Mouse (Mus musculus): ENCODE measurements around the gene Mtmr3. TPM values are rescaled to one million over a fixed set of nuclear protein-coding genes. Genes with fewer than 3 reads are reported as not detected.

Mtmr3 gene
- polyA plus RNA-seq, 1 experiment from 2014 or later = 21.2 TPM

DNA sequence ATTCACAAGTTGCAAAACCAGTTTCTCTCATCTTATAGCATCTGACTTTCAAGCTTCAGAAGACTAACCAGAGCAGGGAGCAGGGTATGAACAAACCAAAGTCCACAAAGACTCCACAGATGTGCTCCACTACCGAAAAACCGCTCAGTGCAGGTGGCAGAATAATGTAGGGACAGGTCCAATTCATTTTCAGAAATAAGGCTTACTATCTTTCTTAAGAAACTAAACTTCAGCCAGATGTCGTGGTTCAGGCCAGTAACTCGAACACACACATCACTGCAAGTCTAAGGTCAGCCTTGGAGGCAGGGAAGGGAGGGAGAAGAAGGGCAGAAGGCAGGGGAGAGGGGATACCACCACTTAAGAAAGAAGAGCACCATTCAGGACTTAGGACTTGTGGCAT lies 105.5 kb downstream of the Mtmr3 start:
- H3K36me3 ChIP-seq (ENCODE audit: control insufficient read depth, insufficient read depth) = peaks cover 71% of the 10 kb centered on the region
- no peak overlapping the region for H3K9ac ChIP-seq (ENCODE audit: low read length)
- no peaks in the 10 kb centered on the region for H3K9me3 ChIP-seq (replicated peaks; ENCODE audit: control insufficient read depth, low read length)
- H3K27ac ChIP-seq (ENCODE audit: low read length) = no peak overlapping the region
- 90% methylated on average over 4 of the region's 4 CpGs for WGBS
- peaks cover 9% of the 10 kb centered on the region; the same call in 1 of the 2 replicates for H3K4me1 ChIP-seq (ENCODE audit: control insufficient read depth, insufficient read depth, low read length)
- no peak for ATAC-seq (replicated peaks; ENCODE audit: extremely low read depth, insufficient read depth, low FRiP score)
- no peak overlapping the region for H3K4me2 ChIP-seq (ENCODE audit: low read depth, low read length)
- H3K27me3 ChIP-seq (ENCODE audit: control insufficient read depth, insufficient read depth, low read length) = no peaks in the 10 kb centered on the region
- no peak overlapping the region for H3K4me3 ChIP-seq (ENCODE audit: low read length)

DNA sequence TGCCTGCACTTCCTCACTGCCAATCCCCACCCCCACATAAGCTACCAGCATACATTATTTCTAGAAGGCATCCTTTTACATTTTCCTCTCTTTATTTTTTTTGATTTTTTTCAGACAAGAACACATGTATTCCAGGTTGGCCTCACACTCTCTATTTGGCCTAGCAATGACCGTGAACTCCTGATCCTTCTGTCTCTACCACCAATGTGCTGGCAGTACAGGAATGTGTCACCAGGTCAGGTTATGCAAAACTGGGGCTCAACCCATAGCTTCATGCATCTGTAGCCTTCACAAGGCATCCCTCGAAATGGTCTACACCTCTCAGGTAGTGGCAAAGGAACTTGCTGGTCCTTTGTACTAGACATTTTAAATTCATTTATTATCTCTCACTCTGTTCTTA lies 105.9 kb downstream of the Mtmr3 start:
- Histone ChIP-seq H3K4me3 (ENCODE audit: low read length) (no peak overlapping the region), H3K9ac (ENCODE audit: low read length) (no peak overlapping the region), H3K27me3 (ENCODE audit: control insufficient read depth, insufficient read depth, low read length) (no peaks in the 10 kb centered on the region), H3K4me1 (ENCODE audit: control insufficient read depth, insufficient read depth, low read length) (peaks cover 9% of the 10 kb centered on the region; the same call in 1 of the 2 replicates), H3K27ac (ENCODE audit: low read length) (no peak overlapping the region), H3K9me3 (replicated peaks; ENCODE audit: control insufficient read depth, low read length) (no peaks in the 10 kb centered on the region), H3K36me3 (ENCODE audit: control insufficient read depth, insufficient read depth) (peaks cover 71% of the 10 kb centered on the region), H3K4me2 (ENCODE audit: low read depth, low read length) (no peak overlapping the region)
- 97% methylated on average over 2 of the region's 2 CpGs for WGBS
- ATAC-seq (replicated peaks; ENCODE audit: extremely low read depth, insufficient read depth, low FRiP score) = no peak

DNA sequence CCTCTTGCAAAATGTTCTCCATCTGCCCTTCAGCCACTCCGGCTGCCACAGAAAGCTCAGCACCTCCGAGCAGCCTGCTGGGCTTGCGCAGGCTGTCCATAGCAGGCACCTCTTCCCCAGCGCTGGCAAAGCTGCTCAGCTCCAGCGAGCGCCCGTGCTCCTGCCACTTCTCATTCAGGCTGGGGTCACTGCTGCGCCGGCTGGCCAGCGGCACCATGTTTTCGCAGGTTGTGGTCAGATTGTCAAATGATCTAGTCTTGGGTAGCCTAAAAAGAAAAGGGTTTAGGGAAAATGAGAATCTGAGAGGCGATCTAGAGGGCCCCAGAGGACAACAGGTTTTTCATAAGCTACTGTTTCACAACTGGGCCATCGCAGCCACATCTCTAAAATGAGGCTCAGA lies 106.3 kb downstream of the Mtmr3 start:
- Histone ChIP-seq H3K27ac (ENCODE audit: low read length) (no peak overlapping the region), H3K9me3 (replicated peaks; ENCODE audit: control insufficient read depth, low read length) (no peaks in the 10 kb centered on the region), H3K9ac (ENCODE audit: low read length) (no peak overlapping the region), H3K4me2 (ENCODE audit: low read depth, low read length) (no peak overlapping the region), H3K36me3 (ENCODE audit: control insufficient read depth, insufficient read depth) (peaks cover 74% of the 10 kb centered on the region), H3K4me1 (ENCODE audit: control insufficient read depth, insufficient read depth, low read length) (peaks cover 9% of the 10 kb centered on the region; the same call in 1 of the 2 replicates), H3K27me3 (ENCODE audit: control insufficient read depth, insufficient read depth, low read length) (no peaks in the 10 kb centered on the region), H3K4me3 (ENCODE audit: low read length) (no peak overlapping the region)
- 95% methylated on average over 13 of the region's 13 CpGs for WGBS
- ATAC-seq (replicated peaks; ENCODE audit: extremely low read depth, insufficient read depth, low FRiP score) = no peak

DNA sequence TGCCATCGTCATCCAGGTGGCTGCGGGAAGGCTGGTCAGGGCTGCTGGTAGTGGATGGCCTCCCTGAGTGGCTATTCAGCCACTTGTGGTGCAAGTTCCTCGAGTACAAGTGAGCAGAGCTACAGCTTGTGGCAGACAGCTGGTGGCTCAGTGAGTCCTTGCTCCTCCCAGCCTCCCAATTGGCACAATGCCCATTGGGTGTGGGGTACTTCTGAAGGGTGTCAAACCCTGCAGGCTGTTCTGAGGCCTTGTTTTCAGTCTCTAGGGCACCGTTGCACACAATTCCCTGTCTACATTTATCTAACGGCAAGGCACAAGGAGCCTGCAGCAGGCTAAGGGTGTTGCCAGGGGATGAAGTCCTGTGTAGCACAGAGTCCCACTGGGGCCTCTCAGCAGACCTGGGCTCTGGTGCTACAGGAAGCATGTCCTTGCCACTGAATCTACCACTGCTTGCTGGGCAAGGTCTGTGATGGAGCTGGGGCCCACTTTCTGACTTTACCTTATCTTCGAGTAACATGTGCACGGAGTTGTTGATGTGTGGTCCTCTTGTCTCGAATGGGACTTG lies 107.2 kb downstream of the Mtmr3 start:
- Histone ChIP-seq H3K27ac (ENCODE audit: low read length) (no peak overlapping the region), H3K9ac (ENCODE audit: low read length) (no peak overlapping the region), H3K27me3 (ENCODE audit: control insufficient read depth, insufficient read depth, low read length) (no peaks in the 10 kb centered on the region), H3K4me3 (ENCODE audit: low read length) (no peak overlapping the region), H3K4me1 (ENCODE audit: control insufficient read depth, insufficient read depth, low read length) (peaks cover 9% of the 10 kb centered on the region; the same call in 1 of the 2 replicates), H3K9me3 (replicated peaks; ENCODE audit: control insufficient read depth, low read length) (no peaks in the 10 kb centered on the region), H3K4me2 (ENCODE audit: low read depth, low read length) (no peak overlapping the region), H3K36me3 (ENCODE audit: control insufficient read depth, insufficient read depth) (peaks cover 75% of the 10 kb centered on the region)
- ATAC-seq (replicated peaks; ENCODE audit: extremely low read depth, insufficient read depth, low FRiP score) = peak; percentile 52; the same call in 1 of the 2 replicates
- WGBS = 47% methylated on average over 8 of the region's 8 CpGs

DNA sequence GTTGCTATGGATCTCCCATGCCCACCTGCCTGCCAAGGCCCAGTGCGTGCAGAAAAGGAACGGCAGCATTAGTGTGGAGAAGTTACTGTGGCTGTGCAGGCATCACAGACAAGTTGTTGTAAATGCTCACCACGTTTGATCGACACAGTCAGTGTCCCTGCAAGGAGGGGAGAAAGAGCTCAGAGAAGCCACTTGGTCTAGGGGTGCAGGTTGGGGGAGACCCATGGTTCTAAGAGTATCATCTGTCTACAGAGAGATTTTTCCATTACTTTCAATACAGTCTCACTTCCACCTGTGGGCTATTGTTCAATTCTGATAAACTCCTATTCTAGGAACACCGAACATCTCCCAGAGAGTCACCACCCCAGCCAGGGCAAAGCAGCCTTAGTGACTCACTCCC lies 110.1 kb downstream of the Mtmr3 start:
- H3K9ac ChIP-seq (ENCODE audit: low read length) = no peak overlapping the region
- H3K27me3 ChIP-seq (ENCODE audit: control insufficient read depth, insufficient read depth, low read length) = no peaks in the 10 kb centered on the region
- H3K27ac ChIP-seq (ENCODE audit: low read length) = no peak overlapping the region
- H3K4me1 ChIP-seq (ENCODE audit: control insufficient read depth, insufficient read depth, low read length) = peaks cover 9% of the 10 kb centered on the region; the same call in 1 of the 2 replicates
- ATAC-seq (replicated peaks; ENCODE audit: extremely low read depth, insufficient read depth, low FRiP score) = no peak
- no peaks in the 10 kb centered on the region for H3K9me3 ChIP-seq (replicated peaks; ENCODE audit: control insufficient read depth, low read length)
- no peak overlapping the region for H3K4me2 ChIP-seq (ENCODE audit: low read depth, low read length)
- no peak overlapping the region for H3K4me3 ChIP-seq (ENCODE audit: low read length)
- 87% methylated on average over 5 of the region's 5 CpGs for WGBS
- peaks cover 69% of the 10 kb centered on the region for H3K36me3 ChIP-seq (ENCODE audit: control insufficient read depth, insufficient read depth)

DNA sequence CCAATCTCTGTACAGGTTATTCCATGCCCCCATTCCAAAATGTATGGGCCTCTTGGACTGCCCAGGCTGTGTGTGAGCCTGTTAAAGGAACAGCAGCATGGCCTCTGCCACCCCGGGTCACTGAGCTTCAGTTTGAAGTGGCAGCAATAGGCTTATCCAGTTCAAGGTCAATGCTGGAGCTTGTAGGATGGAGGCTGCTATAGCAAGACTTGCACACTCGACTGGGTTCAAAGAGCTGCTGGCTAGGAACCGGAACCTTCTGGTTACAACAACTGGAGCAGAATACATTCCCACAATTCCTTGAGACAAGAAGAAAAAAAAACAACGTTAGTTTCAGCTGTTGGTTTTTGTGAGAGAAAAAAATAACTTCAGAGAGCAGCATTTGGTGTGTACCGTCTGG lies 112.0 kb downstream of the Mtmr3 start:
- no peaks in the 10 kb centered on the region for H3K9me3 ChIP-seq (replicated peaks; ENCODE audit: control insufficient read depth, low read length)
- no peak overlapping the region for H3K4me2 ChIP-seq (ENCODE audit: low read depth, low read length)
- ATAC-seq (replicated peaks; ENCODE audit: extremely low read depth, insufficient read depth, low FRiP score) = no peak
- H3K36me3 ChIP-seq (ENCODE audit: control insufficient read depth, insufficient read depth) = peaks cover 57% of the 10 kb centered on the region
- no peaks in the 10 kb centered on the region for H3K27me3 ChIP-seq (ENCODE audit: control insufficient read depth, insufficient read depth, low read length)
- WGBS = 81% methylated on average over 5 of the region's 5 CpGs
- H3K27ac ChIP-seq (ENCODE audit: low read length) = no peak overlapping the region
- no peak overlapping the region for H3K4me3 ChIP-seq (ENCODE audit: low read length)
- H3K4me1 ChIP-seq (ENCODE audit: control insufficient read depth, insufficient read depth, low read length) = peaks cover 6% of the 10 kb centered on the region; the same call in 1 of the 2 replicates
- no peak overlapping the region for H3K9ac ChIP-seq (ENCODE audit: low read length)

DNA sequence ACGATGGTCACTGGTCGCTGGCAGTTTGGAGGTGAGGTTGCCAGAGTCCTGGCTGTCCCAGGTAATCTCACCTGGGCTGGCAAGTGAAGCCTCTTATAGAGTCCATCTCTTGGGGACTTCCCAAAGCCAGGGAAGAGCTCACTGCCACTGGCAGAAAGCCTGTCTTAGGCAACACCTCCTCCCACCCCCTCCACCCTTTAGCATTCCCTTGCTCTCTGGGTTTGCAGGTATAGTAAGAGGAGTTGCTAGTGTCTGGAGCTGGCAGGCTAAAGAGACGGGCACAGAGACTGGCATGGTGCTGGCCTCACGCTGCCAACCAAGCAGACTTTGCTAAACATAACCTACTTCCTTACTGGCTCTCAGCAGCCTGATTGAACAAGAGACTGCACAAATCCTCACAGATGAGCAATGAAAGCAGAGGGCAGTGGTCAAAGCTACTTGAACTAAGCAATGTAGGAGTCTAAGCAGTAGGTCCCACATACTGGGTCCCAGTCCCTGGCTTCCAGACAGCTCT lies 118.4 kb downstream of the Mtmr3 start:
- H3K27ac ChIP-seq (ENCODE audit: low read length) = no peak overlapping the region
- no peaks in the 10 kb centered on the region for H3K9me3 ChIP-seq (replicated peaks; ENCODE audit: control insufficient read depth, low read length)
- H3K4me2 ChIP-seq (ENCODE audit: low read depth, low read length) = no peak overlapping the region
- no peak overlapping the region for H3K9ac ChIP-seq (ENCODE audit: low read length)
- no peak for ATAC-seq (replicated peaks; ENCODE audit: extremely low read depth, insufficient read depth, low FRiP score)
- no peaks in the 10 kb centered on the region for H3K4me1 ChIP-seq (ENCODE audit: control insufficient read depth, insufficient read depth, low read length)
- H3K36me3 ChIP-seq (ENCODE audit: control insufficient read depth, insufficient read depth) = peaks cover 14% of the 10 kb centered on the region
- WGBS = 77% methylated on average over 4 of the region's 4 CpGs
- H3K27me3 ChIP-seq (ENCODE audit: control insufficient read depth, insufficient read depth, low read length) = no peaks in the 10 kb centered on the region
- H3K4me3 ChIP-seq (ENCODE audit: low read length) = no peak overlapping the region

DNA sequence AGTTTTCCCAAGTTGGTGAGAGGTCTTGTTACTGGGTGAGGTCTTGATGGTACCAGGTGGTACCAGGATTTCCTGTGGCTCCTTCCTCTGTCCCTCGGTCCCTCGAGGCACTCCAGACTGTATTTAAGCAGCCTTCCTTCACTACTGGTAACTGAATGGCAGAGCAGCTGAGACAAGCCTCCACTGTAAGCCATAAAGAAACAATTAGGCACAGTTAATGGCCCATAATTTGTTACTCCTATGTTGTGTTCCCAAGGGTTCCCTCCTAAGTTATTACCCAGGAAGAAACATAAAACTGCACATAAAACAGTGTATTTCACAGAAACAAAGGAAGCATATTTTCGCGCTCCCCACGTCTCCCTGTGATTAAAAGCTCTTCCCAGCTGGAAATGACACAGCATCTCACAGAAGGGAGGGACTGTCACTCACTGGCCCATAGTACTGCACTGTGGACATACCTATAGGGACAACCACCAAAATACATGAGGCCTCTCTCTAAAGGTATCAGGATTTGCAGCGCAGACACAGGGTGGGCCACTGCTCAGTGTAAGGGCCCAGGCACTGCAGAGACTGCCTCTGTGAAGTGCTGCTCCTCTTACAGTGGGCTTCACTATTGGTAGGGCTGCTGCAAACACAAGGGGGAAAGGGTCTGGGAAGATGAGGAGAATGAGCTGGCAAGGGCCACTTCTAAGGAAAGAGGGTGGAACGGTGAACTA lies 122.0 kb downstream of the Mtmr3 start:
- no peaks in the 10 kb centered on the region for H3K4me1 ChIP-seq (ENCODE audit: control insufficient read depth, insufficient read depth, low read length)
- no peak for ATAC-seq (replicated peaks; ENCODE audit: extremely low read depth, insufficient read depth, low FRiP score)
- H3K9ac ChIP-seq (ENCODE audit: low read length) = no peak overlapping the region
- no peak overlapping the region for H3K4me3 ChIP-seq (ENCODE audit: low read length)
- no peaks in the 10 kb centered on the region for H3K9me3 ChIP-seq (replicated peaks; ENCODE audit: control insufficient read depth, low read length)
- H3K4me2 ChIP-seq (ENCODE audit: low read depth, low read length) = no peak overlapping the region
- 78% methylated on average over 7 of the region's 7 CpGs for WGBS
- H3K27ac ChIP-seq (ENCODE audit: low read length) = no peak overlapping the region
- H3K27me3 ChIP-seq (ENCODE audit: control insufficient read depth, insufficient read depth, low read length) = no peaks in the 10 kb centered on the region
- no peaks in the 10 kb centered on the region for H3K36me3 ChIP-seq (ENCODE audit: control insufficient read depth, insufficient read depth)

DNA sequence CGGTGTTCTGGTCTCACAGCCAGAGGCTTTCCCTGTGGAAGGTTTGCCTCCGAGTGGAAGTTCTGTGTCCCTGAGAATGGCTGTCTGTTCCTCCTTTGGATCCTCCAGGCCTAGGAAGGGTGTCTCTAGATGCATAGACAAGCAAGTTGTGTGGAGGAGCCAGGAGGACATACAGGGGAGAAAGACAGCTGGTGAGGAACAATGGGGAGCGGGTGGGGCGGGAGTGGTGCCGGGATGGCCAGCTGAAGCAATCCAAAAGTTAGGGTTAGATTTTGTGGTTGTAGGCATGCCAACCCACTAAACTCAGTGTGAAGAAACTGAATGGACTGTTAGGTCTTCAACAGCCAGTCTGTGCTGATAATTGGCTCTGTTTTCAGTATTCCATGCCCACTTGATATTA lies 122.9 kb downstream of the Mtmr3 start:
- Histone ChIP-seq H3K27ac (ENCODE audit: low read length) (no peak overlapping the region), H3K9me3 (replicated peaks; ENCODE audit: control insufficient read depth, low read length) (no peaks in the 10 kb centered on the region), H3K4me1 (ENCODE audit: control insufficient read depth, insufficient read depth, low read length) (no peaks in the 10 kb centered on the region), H3K9ac (ENCODE audit: low read length) (no peak overlapping the region), H3K27me3 (ENCODE audit: control insufficient read depth, insufficient read depth, low read length) (no peaks in the 10 kb centered on the region), H3K4me3 (ENCODE audit: low read length) (no peak overlapping the region), H3K36me3 (ENCODE audit: control insufficient read depth, insufficient read depth) (no peaks in the 10 kb centered on the region), H3K4me2 (ENCODE audit: low read depth, low read length) (no peak overlapping the region)
- 83% methylated on average over 5 of the region's 5 CpGs for WGBS
- no peak for ATAC-seq (replicated peaks; ENCODE audit: extremely low read depth, insufficient read depth, low FRiP score)
